Mouse (Mus musculus): Measurements from ENCODE around the gene Gm19668. TPM values are rescaled to one million over a fixed set of nuclear protein-coding genes. Genes with fewer than 3 reads are reported as not detected.
"Not testable (repeated sequence)": the region's sequence is repeated elsewhere in the genome, so short reads cannot be mapped to it uniquely, and the experiment has no call there.

The Gm19668 gene
- polyA plus RNA-seq, 1 experiment from 2014 or later: not detected

- Histone ChIP-seq H3K27me3 (replicated peaks; ENCODE audit: control insufficient read depth, insufficient read depth, low read length) (no peaks in the 10 kb centered on the region; the same call in 1 of the 2 replicates), H3K4me1 (ENCODE audit: control insufficient read depth, insufficient read depth, low read depth, low read length) (no peaks in the 10 kb centered on the region), H3K4me3 (ENCODE audit: low read length) (no peak overlapping the region), H3K27ac (ENCODE audit: low read depth, low read length) (no peak overlapping the region), H3K36me3 (ENCODE audit: control insufficient read depth, insufficient read depth, low read length) (no peaks in the 10 kb centered on the region), H3K9me3 (ENCODE audit: control insufficient read depth, low read length) (no peaks in the 10 kb centered on the region), H3K4me2 (ENCODE audit: low read length) (no peak overlapping the region), H3K9ac (ENCODE audit: low read depth, low read length) (no peak overlapping the region)
- WGBS: 26% methylated on average over 5 of the region's 5 CpGs
- ATAC-seq: no peak
Observed at GRCm38 (mm10) chr10:77815514-77815913, 16.6 kb upstream of the Gm19668 start.

- WGBS: 49% methylated on average over 4 of the region's 4 CpGs
- H3K4me2 ChIP-seq (ENCODE audit: low read length): no peak within 1 kb of the TSS
- H3K9me3 ChIP-seq (ENCODE audit: control insufficient read depth, low read length): no peaks in the 10 kb centered on the region
- no peak within 1 kb of the TSS for H3K4me3 ChIP-seq (ENCODE audit: low read length)
- no peaks in the 10 kb centered on the region for H3K4me1 ChIP-seq (ENCODE audit: control insufficient read depth, insufficient read depth, low read depth, low read length)
- no peak within 1 kb of the TSS for H3K9ac ChIP-seq (ENCODE audit: low read depth, low read length)
- no peak within 1 kb of the TSS for H3K27ac ChIP-seq (ENCODE audit: low read depth, low read length)
- ATAC-seq: no peak
- H3K36me3 ChIP-seq (ENCODE audit: control insufficient read depth, insufficient read depth, low read length): no peaks in the 10 kb centered on the region
- no peaks in the 10 kb centered on the region; the same call in 1 of the 2 replicates for H3K27me3 ChIP-seq (replicated peaks; ENCODE audit: control insufficient read depth, insufficient read depth, low read length)
Observed at GRCm38 (mm10) chr10:77814382-77814781, 15.4 kb upstream of the Gm19668 start, which contains the start of gene Gm2696. Gm2696 (plus strand) TSS chr10:77814682.

- no peaks in the 10 kb centered on the region for H3K4me1 ChIP-seq (ENCODE audit: control insufficient read depth, insufficient read depth, low read depth, low read length)
- no peak for ATAC-seq
- no peak within 1 kb of the TSS for H3K27ac ChIP-seq (ENCODE audit: low read depth, low read length)
- H3K4me2 ChIP-seq (ENCODE audit: low read length): no peak within 1 kb of the TSS
- no peaks in the 10 kb centered on the region; the same call in 1 of the 2 replicates for H3K27me3 ChIP-seq (replicated peaks; ENCODE audit: control insufficient read depth, insufficient read depth, low read length)
- H3K9ac ChIP-seq (ENCODE audit: low read depth, low read length): no peak within 1 kb of the TSS
- peaks cover 2% of the 10 kb centered on the region; the same call in 1 of the 2 replicates for H3K9me3 ChIP-seq (ENCODE audit: control insufficient read depth, low read length)
- H3K36me3 ChIP-seq (ENCODE audit: control insufficient read depth, insufficient read depth, low read length): no peaks in the 10 kb centered on the region
- WGBS: 57% methylated on average over 5 of the region's 5 CpGs
- H3K4me3 ChIP-seq (ENCODE audit: low read length): no peak within 1 kb of the TSS
Observed at GRCm38 (mm10) chr10:77811743-77812142, 12.8 kb upstream of the Gm19668 start, which contains the start of gene Gm9507. Gm9507 (minus strand) TSS chr10:77811843.

- no peaks in the 10 kb centered on the region for H3K4me1 ChIP-seq (ENCODE audit: control insufficient read depth, insufficient read depth, low read depth, low read length)
- 77% methylated on average over 3 of the region's 3 CpGs for WGBS
- no peak overlapping the region for H3K4me3 ChIP-seq (ENCODE audit: low read length)
- no peaks in the 10 kb centered on the region for H3K36me3 ChIP-seq (ENCODE audit: control insufficient read depth, insufficient read depth, low read length)
- no peak overlapping the region for H3K9ac ChIP-seq (ENCODE audit: low read depth, low read length)
- no peaks in the 10 kb centered on the region for H3K27me3 ChIP-seq (replicated peaks; ENCODE audit: control insufficient read depth, insufficient read depth, low read length)
- H3K27ac ChIP-seq (ENCODE audit: low read depth, low read length): no peak overlapping the region
- peaks cover 2% of the 10 kb centered on the region; the same call in 1 of the 2 replicates for H3K9me3 ChIP-seq (ENCODE audit: control insufficient read depth, low read length)
- no peak for ATAC-seq
- H3K4me2 ChIP-seq (ENCODE audit: low read length): no peak overlapping the region
Observed at GRCm38 (mm10) chr10:77804095-77804494, 5.2 kb upstream of the Gm19668 start.

GRCm38 (mm10) chr10:77798164-77798920, 591 bp downstream of the Gm19668 start:
- not testable (repeated sequence) for ATAC-seq; H3K9ac ChIP-seq (ENCODE audit: low read depth, low read length); H3K4me2 ChIP-seq (ENCODE audit: low read length); H3K27me3 ChIP-seq (replicated peaks; ENCODE audit: control insufficient read depth, insufficient read depth, low read length); H3K36me3 ChIP-seq (ENCODE audit: control insufficient read depth, insufficient read depth, low read length); H3K27ac ChIP-seq (ENCODE audit: low read depth, low read length); H3K4me3 ChIP-seq (ENCODE audit: low read length); H3K4me1 ChIP-seq (ENCODE audit: control insufficient read depth, insufficient read depth, low read depth, low read length); H3K9me3 ChIP-seq (ENCODE audit: control insufficient read depth, low read length)
- WGBS: 38% methylated on average over 3 of the region's 3 CpGs

GRCm38 (mm10) chr10:77797677-77798076, 1.3 kb downstream of the Gm19668 start:
- Histone ChIP-seq H3K4me2 (ENCODE audit: low read length) (no peak overlapping the region), H3K4me3 (ENCODE audit: low read length) (no peak overlapping the region), H3K27me3 (replicated peaks; ENCODE audit: control insufficient read depth, insufficient read depth, low read length) (no peaks in the 10 kb centered on the region), H3K27ac (ENCODE audit: low read depth, low read length) (no peak overlapping the region), H3K4me1 (ENCODE audit: control insufficient read depth, insufficient read depth, low read depth, low read length) (no peaks in the 10 kb centered on the region), H3K9ac (ENCODE audit: low read depth, low read length) (no peak overlapping the region), H3K9me3 (ENCODE audit: control insufficient read depth, low read length) (no peaks in the 10 kb centered on the region), H3K36me3 (ENCODE audit: control insufficient read depth, insufficient read depth, low read length) (no peaks in the 10 kb centered on the region)
- no peak for ATAC-seq
- WGBS: 16% methylated on average over 3 of the region's 3 CpGs

- Histone ChIP-seq H3K36me3 (ENCODE audit: control insufficient read depth, insufficient read depth, low read length) (no peaks in the 10 kb centered on the region), H3K27ac (ENCODE audit: low read depth, low read length) (no peak within 1 kb of the TSS), H3K4me2 (ENCODE audit: low read length) (no peak within 1 kb of the TSS), H3K27me3 (replicated peaks; ENCODE audit: control insufficient read depth, insufficient read depth, low read length) (no peaks in the 10 kb centered on the region), H3K4me1 (ENCODE audit: control insufficient read depth, insufficient read depth, low read depth, low read length) (no peaks in the 10 kb centered on the region), H3K9me3 (ENCODE audit: control insufficient read depth, low read length) (no peaks in the 10 kb centered on the region), H3K9ac (ENCODE audit: low read depth, low read length) (no peak within 1 kb of the TSS), H3K4me3 (ENCODE audit: low read length) (no peak within 1 kb of the TSS)
- 71% methylated on average over 2 of the region's 2 CpGs for WGBS
- ATAC-seq: no peak
Observed at GRCm38 (mm10) chr10:77794976-77795375, 4.0 kb downstream of the Gm19668 start, which contains the start of gene Gm9639. Gm9639 (minus strand) TSS chr10:77795076.

- H3K9me3 ChIP-seq (ENCODE audit: control insufficient read depth, low read length): no peaks in the 10 kb centered on the region
- H3K4me3 ChIP-seq (ENCODE audit: low read length): no peak overlapping the region
- H3K27me3 ChIP-seq (replicated peaks; ENCODE audit: control insufficient read depth, insufficient read depth, low read length): no peaks in the 10 kb centered on the region
- WGBS: 76% methylated on average over 2 of the region's 2 CpGs
- no peaks in the 10 kb centered on the region for H3K36me3 ChIP-seq (ENCODE audit: control insufficient read depth, insufficient read depth, low read length)
- H3K4me1 ChIP-seq (ENCODE audit: control insufficient read depth, insufficient read depth, low read depth, low read length): no peaks in the 10 kb centered on the region
- no peak overlapping the region for H3K4me2 ChIP-seq (ENCODE audit: low read length)
- no peak overlapping the region for H3K9ac ChIP-seq (ENCODE audit: low read depth, low read length)
- ATAC-seq: no peak
- no peak overlapping the region for H3K27ac ChIP-seq (ENCODE audit: low read depth, low read length)
Observed at GRCm38 (mm10) chr10:77788621-77789020, 10.3 kb downstream of the Gm19668 start.

- not testable (repeated sequence) for H3K4me3 ChIP-seq (ENCODE audit: low read length); ATAC-seq; H3K27me3 ChIP-seq (replicated peaks; ENCODE audit: control insufficient read depth, insufficient read depth, low read length); H3K9me3 ChIP-seq (ENCODE audit: control insufficient read depth, low read length); H3K27ac ChIP-seq (ENCODE audit: low read depth, low read length); H3K4me2 ChIP-seq (ENCODE audit: low read length); H3K36me3 ChIP-seq (ENCODE audit: control insufficient read depth, insufficient read depth, low read length); H3K4me1 ChIP-seq (ENCODE audit: control insufficient read depth, insufficient read depth, low read depth, low read length); H3K9ac ChIP-seq (ENCODE audit: low read depth, low read length)
- no CpG with 5 or more reads among the region's 1 CpGs for WGBS
Observed at GRCm38 (mm10) chr10:77787876-77788275, 11.1 kb downstream of the Gm19668 start, which contains the start of gene Gm7137. Gm7137 (minus strand) TSS chr10:77788200.
